Mouse (Mus musculus): ENCODE results near the gene Myh14. TPM values are rescaled to one million over a fixed set of nuclear protein-coding genes. Genes with fewer than 3 reads are reported as not detected.

Myh14 gene
- polyA plus RNA-seq, 1 experiment from 2014 or later = 1.9 TPM

GRCm38 (mm10) chr7:44693427-44694175, 23.0 kb upstream of the Myh14 start:
- no peak overlapping the region for H3K4me3 ChIP-seq
- no peak overlapping the region for H3K27ac ChIP-seq
- peaks cover 11% of the 10 kb centered on the region for H3K4me1 ChIP-seq (replicated peaks)
- ATAC-seq (ENCODE audit: low FRiP score) = no peak
- peaks cover 8% of the 10 kb centered on the region for H3K27me3 ChIP-seq
- 76% methylated on average over 10 of the region's 10 CpGs for WGBS
- H3K4me2 ChIP-seq = no peak overlapping the region
- no peak overlapping the region for H3K9ac ChIP-seq
- H3K36me3 ChIP-seq = no peaks in the 10 kb centered on the region
- no peaks in the 10 kb centered on the region for H3K9me3 ChIP-seq

- Histone ChIP-seq H3K4me1 (replicated peaks) (peaks cover 13% of the 10 kb centered on the region), H3K27me3 (no peaks in the 10 kb centered on the region), H3K9me3 (no peaks in the 10 kb centered on the region), H3K4me3 (no peak overlapping the region), H3K27ac (no peak overlapping the region), H3K36me3 (no peaks in the 10 kb centered on the region), H3K4me2 (no peak overlapping the region), H3K9ac (no peak overlapping the region)
- no peak for ATAC-seq (ENCODE audit: low FRiP score)
- WGBS = 86% methylated on average over 7 of the region's 7 CpGs
Measured at GRCm38 (mm10) chr7:44689331-44689730, 18.7 kb upstream of the Myh14 start.

GRCm38 (mm10) chr7:44688890-44689289, 18.2 kb upstream of the Myh14 start:
- Histone ChIP-seq H3K4me1 (replicated peaks) (peaks cover 13% of the 10 kb centered on the region), H3K9ac (no peak overlapping the region), H3K9me3 (no peaks in the 10 kb centered on the region), H3K27me3 (no peaks in the 10 kb centered on the region), H3K36me3 (no peaks in the 10 kb centered on the region), H3K27ac (no peak overlapping the region), H3K4me2 (no peak overlapping the region), H3K4me3 (no peak overlapping the region)
- 72% methylated on average over 3 of the region's 3 CpGs for WGBS
- no peak for ATAC-seq (ENCODE audit: low FRiP score)

GRCm38 (mm10) chr7:44685531-44686402, 15.1 kb upstream of the Myh14 start:
- peak; percentile 36; the same call in 1 of the 2 replicates for ATAC-seq (ENCODE audit: low FRiP score)
- WGBS = 59% methylated on average over 16 of the region's 17 CpGs

GRCm38 (mm10) chr7:44683656-44684055, 13.0 kb upstream of the Myh14 start:
- no peaks in the 10 kb centered on the region for H3K36me3 ChIP-seq
- H3K9ac ChIP-seq = no peak overlapping the region
- peaks cover 13% of the 10 kb centered on the region for H3K4me1 ChIP-seq (replicated peaks)
- no peak for ATAC-seq (ENCODE audit: low FRiP score)
- H3K9me3 ChIP-seq = peaks cover 6% of the 10 kb centered on the region; the same call in 1 of the 2 replicates
- 81% methylated on average over 8 of the region's 8 CpGs for WGBS
- no peak overlapping the region for H3K4me3 ChIP-seq
- no peaks in the 10 kb centered on the region for H3K27me3 ChIP-seq
- no peak overlapping the region for H3K4me2 ChIP-seq
- H3K27ac ChIP-seq = no peak overlapping the region

More at GRCm38 (mm10) chr7:44685531-44686402, 15.1 kb upstream of the Myh14 start:
- H3K9ac ChIP-seq = no peak overlapping the region
- no peaks in the 10 kb centered on the region for H3K27me3 ChIP-seq
- no peak overlapping the region for H3K4me2 ChIP-seq
- H3K36me3 ChIP-seq = no peaks in the 10 kb centered on the region
- H3K4me1 ChIP-seq (replicated peaks) = peaks cover 13% of the 10 kb centered on the region
- H3K9me3 ChIP-seq = peaks cover 6% of the 10 kb centered on the region; the same call in 1 of the 2 replicates
- no peak overlapping the region for H3K4me3 ChIP-seq
- peak overlapping the region; percentile 10; the same call in 1 of the 2 replicates for H3K27ac ChIP-seq

GRCm38 (mm10) chr7:44676611-44677010, 6.0 kb upstream of the Myh14 start:
- Histone ChIP-seq H3K4me1 (replicated peaks) (no peaks in the 10 kb centered on the region; the same call in 1 of the 2 replicates), H3K4me2 (no peak overlapping the region), H3K36me3 (no peaks in the 10 kb centered on the region), H3K27me3 (peaks cover 21% of the 10 kb centered on the region), H3K9me3 (peaks cover 6% of the 10 kb centered on the region; the same call in 1 of the 2 replicates), H3K9ac (no peak overlapping the region), H3K27ac (no peak overlapping the region), H3K4me3 (no peak overlapping the region)
- ATAC-seq (ENCODE audit: low FRiP score) = no peak
- 66% methylated on average over 2 of the region's 2 CpGs for WGBS

- Histone ChIP-seq H3K27ac (no peak overlapping the region), H3K9ac (no peak overlapping the region), H3K27me3 (peaks cover 26% of the 10 kb centered on the region), H3K4me1 (replicated peaks) (peaks cover 5% of the 10 kb centered on the region), H3K4me2 (no peak overlapping the region), H3K9me3 (peaks cover 1% of the 10 kb centered on the region; the same call in 1 of the 2 replicates), H3K4me3 (no peak overlapping the region), H3K36me3 (no peaks in the 10 kb centered on the region)
- 56% methylated on average over 4 of the region's 4 CpGs for WGBS
- no peak for ATAC-seq (ENCODE audit: low FRiP score)
Measured at GRCm38 (mm10) chr7:44676126-44676525, 5.5 kb upstream of the Myh14 start.

- H3K4me3 ChIP-seq = no peak overlapping the region
- no peaks in the 10 kb centered on the region for H3K36me3 ChIP-seq
- H3K27me3 ChIP-seq = peaks cover 35% of the 10 kb centered on the region
- H3K27ac ChIP-seq = no peak overlapping the region
- H3K4me1 ChIP-seq (replicated peaks) = peaks cover 13% of the 10 kb centered on the region
- no peaks in the 10 kb centered on the region for H3K9me3 ChIP-seq
- no peak overlapping the region for H3K4me2 ChIP-seq
- WGBS = 54% methylated on average over 6 of the region's 6 CpGs
- no peak overlapping the region for H3K9ac ChIP-seq
- ATAC-seq (ENCODE audit: low FRiP score) = no peak
Measured at GRCm38 (mm10) chr7:44675171-44675570, 4.5 kb upstream of the Myh14 start.

- no peak overlapping the region for H3K27ac ChIP-seq
- H3K27me3 ChIP-seq = peaks cover 41% of the 10 kb centered on the region
- H3K4me1 ChIP-seq (replicated peaks) = peaks cover 13% of the 10 kb centered on the region
- no peak for ATAC-seq (ENCODE audit: low FRiP score)
- no peak overlapping the region for H3K9ac ChIP-seq
- H3K4me2 ChIP-seq = no peak overlapping the region
- no peaks in the 10 kb centered on the region for H3K9me3 ChIP-seq
- H3K4me3 ChIP-seq = no peak overlapping the region
- WGBS = 73% methylated on average over 4 of the region's 4 CpGs
- H3K36me3 ChIP-seq = no peaks in the 10 kb centered on the region
Measured at GRCm38 (mm10) chr7:44674511-44674910, 3.9 kb upstream of the Myh14 start.

GRCm38 (mm10) chr7:44672193-44672592, 1.6 kb upstream of the Myh14 start:
- Histone ChIP-seq H3K4me2 (no peak overlapping the region), H3K36me3 (no peaks in the 10 kb centered on the region), H3K4me1 (replicated peaks) (peaks cover 13% of the 10 kb centered on the region), H3K9me3 (no peaks in the 10 kb centered on the region), H3K4me3 (no peak overlapping the region), H3K9ac (no peak overlapping the region), H3K27ac (no peak overlapping the region), H3K27me3 (peaks cover 59% of the 10 kb centered on the region)
- ATAC-seq (ENCODE audit: low FRiP score) = no peak
- WGBS = 76% methylated on average over 5 of the region's 5 CpGs

GRCm38 (mm10) chr7:44669103-44669502, 1.5 kb downstream of the Myh14 start:
- Histone ChIP-seq H3K27ac (no peak overlapping the region), H3K4me3 (no peak overlapping the region), H3K9ac (no peak overlapping the region), H3K4me2 (no peak overlapping the region), H3K36me3 (no peaks in the 10 kb centered on the region), H3K27me3 (peaks cover 68% of the 10 kb centered on the region), H3K9me3 (no peaks in the 10 kb centered on the region), H3K4me1 (replicated peaks) (peaks cover 13% of the 10 kb centered on the region)
- no peak for ATAC-seq (ENCODE audit: low FRiP score)
- WGBS = 17% methylated on average over 21 of the region's 21 CpGs

GRCm38 (mm10) chr7:44667996-44668738, 2.5 kb downstream of the Myh14 start:
- no peak overlapping the region for H3K9ac ChIP-seq
- peaks cover 63% of the 10 kb centered on the region for H3K27me3 ChIP-seq
- 71% methylated on average over 13 of the region's 13 CpGs for WGBS
- H3K4me2 ChIP-seq = no peak overlapping the region
- no peaks in the 10 kb centered on the region for H3K36me3 ChIP-seq
- no peak for ATAC-seq (ENCODE audit: low FRiP score)
- H3K27ac ChIP-seq = no peak overlapping the region
- H3K9me3 ChIP-seq = no peaks in the 10 kb centered on the region
- H3K4me3 ChIP-seq = no peak overlapping the region
- peaks cover 13% of the 10 kb centered on the region for H3K4me1 ChIP-seq (replicated peaks)

Data from hindbrain, embryonic 13.5 days (tissue).